Mouse (Mus musculus) brown adipose tissue, adult 24 weeks (tissue): ENCODE measurements around the gene Rarres2. TPM values are rescaled to one million over a fixed set of nuclear protein-coding genes. Genes with fewer than 3 reads are reported as not detected.

Experiments used
- H3K27ac ChIP-seq: fragments of 200-500 bp; replicated peaks from 2 replicates; pipeline ENCODE4 v1.5.1; 2012; ENCODE audit warnings: low read depth, mild to moderate bottlenecking, low read length
- H3K4me1 ChIP-seq: fragments of 200-500 bp; 2 replicates; pipeline ENCODE4 v1.6.1; 2012; ENCODE audit warnings: low read length, mixed read lengths; ENCODE audit not compliant: control insufficient read depth, insufficient read depth, insufficient read length
- H3K4me3 ChIP-seq: fragments of 200-500 bp; 2 replicates; pipeline ENCODE4 v1.5.1; 2012; ENCODE audit warnings: low read depth, mild to moderate bottlenecking, low read length, moderate library complexity; ENCODE audit not compliant: insufficient read depth
- polyA plus RNA-seq: library from polyadenylated mRNA; stranded (reverse); fragments of >200 nt; gene quantifications from 2 replicates; pipeline ENCODE4 v1.2.4, GENCODE M21; 2012; ENCODE audit not compliant: missing spikeins, insufficient read depth, insufficient read length

The Rarres2 gene
- polyA plus RNA-seq: 260 and 356 TPM in 2 replicates

DNA sequence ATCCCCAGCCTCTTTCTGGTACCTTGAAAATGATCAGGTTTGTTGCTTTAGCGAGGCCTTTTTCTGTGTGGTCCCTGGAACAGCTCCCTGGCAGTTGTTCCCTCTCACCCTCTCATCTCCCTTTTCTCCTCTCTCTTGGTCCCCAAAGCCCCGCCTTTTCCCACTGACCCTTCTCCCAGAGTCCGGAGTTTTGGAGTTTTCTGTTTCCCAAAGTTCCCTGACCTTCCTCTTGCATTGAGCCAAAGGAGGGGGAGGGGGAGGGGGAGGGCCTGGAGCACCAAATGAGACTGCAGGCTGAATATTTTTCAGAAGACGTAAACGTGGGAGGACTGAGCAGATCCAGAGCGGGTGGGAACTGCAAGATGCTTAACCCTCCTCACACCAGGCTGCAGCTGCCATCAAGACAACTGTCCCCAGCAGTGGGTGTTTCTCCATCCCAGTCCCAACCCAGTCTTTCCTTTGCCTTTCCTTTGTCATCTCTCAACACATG lies at the start of gene Rarres2:
Gene Rarres2 (minus strand): TSS at position 218 of the 490 bp plus-strand sequence.
- Histone ChIP-seq H3K4me1 (peaks cover 28% of the 10 kb centered on the region), H3K27ac (peak within 1 kb of the TSS; percentile 92), H3K4me3 (peak within 1 kb of the TSS; percentile 65)

DNA sequence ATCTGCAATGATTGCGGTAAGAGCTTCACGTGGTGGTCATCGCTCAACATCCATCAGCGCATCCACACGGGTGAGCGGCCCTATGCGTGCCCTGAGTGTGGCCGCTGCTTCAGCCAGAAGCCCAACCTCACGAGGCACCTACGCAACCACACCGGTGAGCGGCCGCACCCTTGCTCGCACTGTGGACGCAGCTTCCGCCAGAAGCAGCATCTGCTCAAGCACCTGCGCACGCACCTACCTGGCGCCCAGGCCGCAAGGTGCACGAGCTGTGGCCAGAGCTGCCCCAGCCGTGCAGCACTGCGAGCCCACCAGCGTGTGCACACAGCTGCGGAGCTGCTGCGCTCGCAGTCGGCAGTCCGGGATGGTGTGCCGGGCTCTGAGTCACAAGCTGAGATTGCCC lies 47.4 kb upstream of the Rarres2 start:
- no peak overlapping the region for H3K27ac ChIP-seq
- no peaks in the 10 kb centered on the region for H3K4me1 ChIP-seq
- no peak overlapping the region for H3K4me3 ChIP-seq

DNA sequence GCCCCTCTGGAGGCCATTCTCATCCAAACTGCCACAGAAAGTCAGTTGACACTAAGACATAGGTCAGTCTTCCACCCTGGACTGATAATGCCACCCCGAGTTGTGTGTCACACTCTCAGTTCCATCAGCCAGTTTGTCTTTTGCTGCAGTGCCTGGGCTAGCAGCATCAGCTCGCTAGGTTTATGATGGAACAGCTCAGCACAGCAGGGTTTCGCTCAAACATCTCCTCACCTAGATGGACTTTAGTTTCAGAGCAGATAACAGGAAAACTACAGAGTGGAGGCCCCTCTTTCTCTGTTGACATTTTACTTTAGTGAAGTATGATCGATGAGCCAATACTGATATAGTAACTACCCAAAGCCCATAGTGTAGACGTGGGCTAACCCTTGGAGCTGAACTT lies 42.2 kb upstream of the Rarres2 start:
- no peak overlapping the region for H3K27ac ChIP-seq
- H3K4me3 ChIP-seq: no peak overlapping the region
- H3K4me1 ChIP-seq: no peaks in the 10 kb centered on the region

GRCm38 (mm10) chr6:48613464-48613863 lies 40.9 kb upstream of the Rarres2 start:
- Histone ChIP-seq H3K27ac (no peak overlapping the region), H3K4me3 (no peak overlapping the region), H3K4me1 (no peaks in the 10 kb centered on the region)

GRCm38 (mm10) chr6:48610657-48611056 lies 38.1 kb upstream of the Rarres2 start:
- Histone ChIP-seq H3K27ac (no peak overlapping the region), H3K4me1 (no peaks in the 10 kb centered on the region), H3K4me3 (no peak overlapping the region)

- Histone ChIP-seq H3K27ac (no peak overlapping the region), H3K4me1 (no peaks in the 10 kb centered on the region), H3K4me3 (no peak overlapping the region)
Measured at GRCm38 (mm10) chr6:48609512-48609911, 36.9 kb upstream of the Rarres2 start.

- Histone ChIP-seq H3K4me3 (no peak overlapping the region), H3K27ac (no peak overlapping the region), H3K4me1 (no peaks in the 10 kb centered on the region)
Measured at GRCm38 (mm10) chr6:48608124-48608523, 35.5 kb upstream of the Rarres2 start.

DNA sequence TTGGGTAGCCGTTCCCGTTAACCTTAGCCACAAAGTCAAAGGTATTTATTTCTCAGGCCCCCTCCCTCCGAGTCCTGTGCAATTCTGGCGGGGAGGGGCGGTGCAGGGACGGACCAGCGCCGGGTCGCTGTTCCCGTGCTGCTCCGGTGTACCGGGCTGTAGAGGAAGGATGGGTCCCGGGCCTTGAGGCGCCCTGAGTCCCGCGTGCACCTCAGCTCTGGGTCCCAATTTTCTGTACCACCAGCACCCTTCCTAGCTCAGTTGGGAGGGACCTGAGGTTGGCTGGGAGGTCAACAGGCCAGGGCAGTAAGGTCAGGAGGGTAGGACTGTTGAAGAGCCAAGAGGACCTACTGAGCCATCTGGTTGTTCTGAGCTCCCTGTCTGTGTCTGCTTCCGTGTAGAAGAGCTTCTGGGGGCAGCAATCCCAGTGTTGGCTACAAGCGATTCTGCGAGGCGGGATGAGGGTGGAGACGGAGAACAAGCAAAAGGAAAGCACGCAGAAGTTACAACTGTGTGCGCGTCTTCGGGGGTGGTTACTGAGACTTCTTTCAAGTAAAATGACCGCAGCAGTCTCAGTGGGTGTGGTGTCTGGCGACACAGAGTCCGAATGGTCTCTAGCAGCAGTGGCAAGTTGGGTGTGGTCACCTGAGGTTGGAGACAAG lies 29.6 kb upstream of the Rarres2 start:
- H3K4me3 ChIP-seq: peak overlapping the region; percentile 90
- H3K4me1 ChIP-seq: 0 out of 2 replicates have a peak, but pooled peaks cover 3% of the 10 kb centered on the region
- peak overlapping the region; percentile 70 for H3K27ac ChIP-seq

- 0 out of 2 replicates have a peak, but pooled peaks cover 3% of the 10 kb centered on the region for H3K4me1 ChIP-seq
- peak within 1 kb of the TSS; percentile 70 for H3K27ac ChIP-seq
- H3K4me3 ChIP-seq: peak within 1 kb of the TSS; percentile 90
Measured at GRCm38 (mm10) chr6:48601271-48602079, 28.9 kb upstream of the Rarres2 start, which contains the start of gene Zfp775. TSS of gene Zfp775 (plus strand) at chr6:48602063.

GRCm38 (mm10) chr6:48600594-48600993 lies 28.0 kb upstream of the Rarres2 start:
- no peak overlapping the region for H3K4me3 ChIP-seq
- no peak overlapping the region for H3K27ac ChIP-seq
- 0 out of 2 replicates have a peak, but pooled peaks cover 3% of the 10 kb centered on the region for H3K4me1 ChIP-seq

DNA sequence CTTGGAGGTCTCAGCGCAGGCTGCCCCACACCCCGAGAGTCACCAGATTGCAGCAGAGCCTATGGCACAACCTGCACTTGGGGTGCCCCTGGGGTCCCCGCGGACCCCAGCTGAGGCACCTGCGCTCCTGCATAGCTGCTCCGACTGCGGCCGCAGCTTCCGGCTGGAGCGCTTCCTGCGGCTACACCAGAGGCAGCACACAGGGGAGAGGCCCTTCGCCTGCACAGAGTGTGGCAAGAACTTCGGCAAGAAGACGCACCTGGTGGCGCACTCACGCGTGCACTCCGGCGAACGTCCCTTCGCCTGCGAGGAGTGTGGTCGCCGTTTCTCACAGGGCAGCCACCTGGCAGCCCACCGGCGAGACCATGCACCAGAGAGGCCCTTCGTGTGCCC lies 24.6 kb upstream of the Rarres2 start:
- no peak overlapping the region for H3K4me3 ChIP-seq
- peaks cover 5% of the 10 kb centered on the region for H3K4me1 ChIP-seq
- no peak overlapping the region for H3K27ac ChIP-seq

- peaks cover 5% of the 10 kb centered on the region for H3K4me1 ChIP-seq
- H3K27ac ChIP-seq: no peak overlapping the region
- no peak overlapping the region for H3K4me3 ChIP-seq
Measured at GRCm38 (mm10) chr6:48596545-48597232, 24.1 kb upstream of the Rarres2 start.

GRCm38 (mm10) chr6:48595278-48595677 lies 22.7 kb upstream of the Rarres2 start:
- Histone ChIP-seq H3K27ac (0 out of 2 replicates have a peak overlapping the region, but pooled peaks have one; percentile 16), H3K4me3 (peak overlapping the region; percentile 89), H3K4me1 (peaks cover 5% of the 10 kb centered on the region)

GRCm38 (mm10) chr6:48594043-48594738 lies 21.6 kb upstream of the Rarres2 start:
- Histone ChIP-seq H3K4me1 (peaks cover 5% of the 10 kb centered on the region), H3K4me3 (peak overlapping the region; percentile 89), H3K27ac (peak overlapping the region; percentile 76)
